Mouse (Mus musculus) midbrain, embryonic 14.5 days (tissue): ENCODE measurements around the gene Gm28230. TPM values are rescaled to one million over a fixed set of nuclear protein-coding genes. Genes with fewer than 3 reads are reported as not detected.

Experiments used
- ATAC-seq: fragments of 200-750 bp; cut with Nextera tagmentation; 2 replicates; pipeline ENCODE4 v1.8.0; 2017; ENCODE audit warnings: moderate number of reproducible peaks, moderate library complexity; ENCODE audit not compliant: low FRiP score, low TSS enrichment
- DNase-seq: peaks from one replicate; pipeline ENCODE4 v3.0.0-alpha.2; 2015
- H3K27ac ChIP-seq: fragments of 300-500 bp; sonication (generic); replicated peaks from 2 replicates; pipeline ENCODE4 v1.5.1; 2014; ENCODE audit warnings: mild to moderate bottlenecking, low read depth, low read length, moderate library complexity
- H3K27me3 ChIP-seq: fragments of 300-500 bp; sonication (generic); 2 replicates; pipeline ENCODE4 v1.6.1; 2014; ENCODE audit warnings: low read length, control low read depth, mixed read lengths; ENCODE audit not compliant: control insufficient read depth, insufficient read depth
- H3K36me3 ChIP-seq: fragments of 300-500 bp; sonication (generic); 2 replicates; pipeline ENCODE4 v1.6.1; 2014; ENCODE audit warnings: low read length, control low read depth; ENCODE audit not compliant: control insufficient read depth, insufficient read depth
- H3K4me1 ChIP-seq: fragments of 300-500 bp; sonication (generic); 2 replicates; pipeline ENCODE4 v1.6.1; 2014; ENCODE audit warnings: mild to moderate bottlenecking, antibody characterized with exemption, low read length, control low read depth; ENCODE audit not compliant: control insufficient read depth, insufficient read depth
- H3K4me2 ChIP-seq: fragments of 300-500 bp; sonication (generic); 2 replicates; pipeline ENCODE4 v1.6.1; 2014; ENCODE audit warnings: mild to moderate bottlenecking, low read length, moderate library complexity
- H3K4me3 ChIP-seq: fragments of 300-500 bp; sonication (generic); replicated peaks from 2 replicates; pipeline ENCODE4 v1.5.1; 2014; ENCODE audit warnings: low read depth, low read length
- H3K9ac ChIP-seq: fragments of 300-500 bp; sonication (generic); replicated peaks from 2 replicates; pipeline ENCODE4 v1.6.1; 2014; ENCODE audit warnings: mild to moderate bottlenecking, low read length, moderate library complexity
- H3K9me3 ChIP-seq: fragments of 300-500 bp; sonication (generic); 2 replicates; pipeline ENCODE4 v1.6.1; 2016; ENCODE audit warnings: low read length, control low read depth, mixed read lengths; ENCODE audit not compliant: control insufficient read depth
- WGBS: fragments of 180-500 bp; shearing (Covaris S2); extraction: QIAGEN DNeasy Blood & Tissue Kit; methylation state at CpG from one replicate; pipeline ENCODE4 v1.1.7; 2014; 5-methylcytosine and 5-hydroxymethylcytosine counted together
- polyA plus RNA-seq: library from polyadenylated mRNA; unstranded; fragments of >200 nt; fragmentation: Nextera tagmentation; extraction: Ambion mirVana; gene quantifications from 2 replicates; pipeline ENCODE4 v1.2.1, GENCODE M21; 2014

The Gm28230 gene
- polyA plus RNA-seq, 1 experiment from 2014 or later, result not detected

- WGBS, result under 1% methylated on average over 6 of the region's 6 CpGs
- H3K4me1 ChIP-seq, result no peaks in the 10 kb centered on the region
- H3K9ac ChIP-seq, result no peak overlapping the region
- DNase-seq, result no peak
- H3K27ac ChIP-seq, result no peak overlapping the region
- no peaks in the 10 kb centered on the region for H3K9me3 ChIP-seq
- ATAC-seq, result no peak
- H3K4me3 ChIP-seq, result no peak overlapping the region
- H3K4me2 ChIP-seq, result no peak overlapping the region
- no peaks in the 10 kb centered on the region for H3K36me3 ChIP-seq
- peaks cover 97% of the 10 kb centered on the region for H3K27me3 ChIP-seq
These were observed 7.2 kb downstream of the Gm28230 start for GRCm38 (mm10) chr2:74733765-74734164.

- Histone ChIP-seq H3K4me1 (no peaks in the 10 kb centered on the region), H3K9me3 (no peaks in the 10 kb centered on the region), H3K4me3 (no peak overlapping the region), H3K4me2 (no peak overlapping the region), H3K36me3 (no peaks in the 10 kb centered on the region), H3K27me3 (peaks cover 97% of the 10 kb centered on the region), H3K27ac (no peak overlapping the region), H3K9ac (no peak overlapping the region)
- WGBS, result 2% methylated on average over 13 of the region's 13 CpGs
- no peak for DNase-seq
- ATAC-seq, result no peak
These were observed 7.9 kb downstream of the Gm28230 start for GRCm38 (mm10) chr2:74734451-74734850.

GRCm38 (mm10) chr2:74734996-74735811, 8.7 kb downstream of the Gm28230 start:
- H3K4me2 ChIP-seq, result no peak overlapping the region
- H3K9ac ChIP-seq, result no peak overlapping the region
- no peak overlapping the region for H3K27ac ChIP-seq
- ATAC-seq, result no peak
- H3K27me3 ChIP-seq, result peaks cover 98% of the 10 kb centered on the region
- no peaks in the 10 kb centered on the region for H3K36me3 ChIP-seq
- peak; percentile 19 for DNase-seq
- H3K4me3 ChIP-seq, result no peak overlapping the region
- no peaks in the 10 kb centered on the region for H3K9me3 ChIP-seq
- WGBS, result under 1% methylated on average over 27 of the region's 27 CpGs
- no peaks in the 10 kb centered on the region for H3K4me1 ChIP-seq

GRCm38 (mm10) chr2:74735851-74736687, 9.5 kb downstream of the Gm28230 start:
- no peaks in the 10 kb centered on the region for H3K4me1 ChIP-seq
- H3K27ac ChIP-seq, result no peak overlapping the region
- peaks cover 97% of the 10 kb centered on the region for H3K27me3 ChIP-seq
- DNase-seq, result peak; percentile 48
- H3K4me2 ChIP-seq, result no peak overlapping the region
- no peaks in the 10 kb centered on the region for H3K9me3 ChIP-seq
- H3K4me3 ChIP-seq, result no peak overlapping the region
- no peak overlapping the region for H3K9ac ChIP-seq
- H3K36me3 ChIP-seq, result no peaks in the 10 kb centered on the region
- WGBS, result under 1% methylated on average over 42 of the region's 42 CpGs
- ATAC-seq, result no peak

GRCm38 (mm10) chr2:74736688-74737577, 10.4 kb downstream of the Gm28230 start:
- H3K4me3 ChIP-seq, result no peak overlapping the region
- H3K4me2 ChIP-seq, result no peak overlapping the region
- WGBS, result 2% methylated on average over 15 of the region's 15 CpGs

GRCm38 (mm10) chr2:74737578-74738070, 11.1 kb downstream of the Gm28230 start:
- H3K9ac ChIP-seq, result no peak overlapping the region
- H3K4me1 ChIP-seq, result no peaks in the 10 kb centered on the region
- ATAC-seq (no peak), DNase-seq (no peak)
- H3K27ac ChIP-seq, result no peak overlapping the region
- WGBS, result under 1% methylated on average over 7 of the region's 7 CpGs
- no peak overlapping the region for H3K4me3 ChIP-seq
- H3K9me3 ChIP-seq, result no peaks in the 10 kb centered on the region
- no peak overlapping the region for H3K4me2 ChIP-seq
- H3K36me3 ChIP-seq, result no peaks in the 10 kb centered on the region
- H3K27me3 ChIP-seq, result peaks cover 97% of the 10 kb centered on the region

More at GRCm38 (mm10) chr2:74736688-74737577, 10.4 kb downstream of the Gm28230 start:
- Histone ChIP-seq H3K9ac (no peak overlapping the region), H3K4me1 (no peaks in the 10 kb centered on the region), H3K27ac (no peak overlapping the region), H3K9me3 (no peaks in the 10 kb centered on the region), H3K27me3 (peaks cover 97% of the 10 kb centered on the region), H3K36me3 (no peaks in the 10 kb centered on the region)
- DNase-seq, result peak; percentile 17
- ATAC-seq, result no peak

GRCm38 (mm10) chr2:74738623-74739475, 12.3 kb downstream of the Gm28230 start:
- ATAC-seq (no peak), DNase-seq (no peak)
- no peak overlapping the region for H3K9ac ChIP-seq
- 1% methylated on average over 20 of the region's 20 CpGs for WGBS
- H3K36me3 ChIP-seq, result no peaks in the 10 kb centered on the region
- peaks cover 99% of the 10 kb centered on the region for H3K27me3 ChIP-seq
- no peak overlapping the region for H3K4me2 ChIP-seq
- H3K9me3 ChIP-seq, result no peaks in the 10 kb centered on the region
- H3K27ac ChIP-seq, result no peak overlapping the region
- H3K4me3 ChIP-seq, result no peak overlapping the region
- no peaks in the 10 kb centered on the region for H3K4me1 ChIP-seq
